Mouse (Mus musculus) liver, embryonic 14.5 days (tissue): Measurements from ENCODE around the gene Gm17662.

Source experiments
- CTCF ChIP-seq: IDR thresholded peaks from 2 replicates; pipeline ENCODE4 v1.5.1; 2016; ENCODE audit warnings: antibody characterized with exemption, low read depth, control low read depth
- EP300 ChIP-seq: IDR thresholded peaks from 2 replicates; pipeline ENCODE4 v1.6.1; 2016; ENCODE audit warnings: antibody characterized with exemption, low read depth

DNA sequence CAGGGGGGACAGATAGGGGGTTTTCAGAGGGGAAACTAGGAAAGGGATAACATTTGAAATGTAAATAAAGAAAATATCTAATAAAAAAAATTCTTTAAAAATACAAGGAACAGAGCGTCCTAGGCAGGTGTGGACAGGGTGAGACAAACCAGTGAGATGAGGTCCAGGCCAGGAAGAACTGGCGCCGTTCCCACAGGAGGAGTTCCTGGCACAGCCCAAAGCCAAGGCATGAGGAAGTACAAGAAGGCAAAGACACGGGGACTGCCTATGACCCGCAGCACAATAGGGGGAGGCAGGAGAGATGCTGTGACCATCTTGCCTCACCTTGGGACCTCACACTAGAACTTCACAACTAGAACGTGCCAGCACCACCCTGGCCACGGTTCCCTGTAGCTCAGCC is 34.6 kb downstream of the Gm17662 start:
- TF ChIP-seq CTCF, result no peak
- no peak for TF ChIP-seq EP300
